Mouse (Mus musculus): ENCODE results near the gene Defb13. TPM values are rescaled to one million over a fixed set of nuclear protein-coding genes. Genes with fewer than 3 reads are reported as not detected.

Defb13 gene
- polyA plus RNA-seq, 1 experiment from 2014 or later: not detected

GRCm38 (mm10) chr8:21969475-21969874 lies 22.9 kb downstream of the Defb13 start, which contains the start of gene Ccdc70:
Ccdc70 (plus strand) TSS chr8:21969775.
- ATAC-seq (ENCODE audit: low FRiP score, low read depth): no peak
- Histone ChIP-seq H3K4me1 (no peaks in the 10 kb centered on the region), H3K27ac (no peak within 1 kb of the TSS), H3K9me3 (no peaks in the 10 kb centered on the region), H3K9ac (no peak within 1 kb of the TSS), H3K4me3 (no peak within 1 kb of the TSS), H3K4me2 (replicated peaks) (no peak within 1 kb of the TSS), H3K27me3 (no peaks in the 10 kb centered on the region), H3K36me3 (no peaks in the 10 kb centered on the region)
- WGBS: 89% methylated on average over 3 of the region's 3 CpGs

GRCm38 (mm10) chr8:21978193-21978592 lies 31.6 kb downstream of the Defb13 start:
- H3K36me3 ChIP-seq: no peaks in the 10 kb centered on the region
- H3K27ac ChIP-seq: no peak overlapping the region
- no peaks in the 10 kb centered on the region for H3K27me3 ChIP-seq
- no peak overlapping the region for H3K9ac ChIP-seq
- no peak overlapping the region for H3K4me2 ChIP-seq (replicated peaks)
- no peaks in the 10 kb centered on the region for H3K4me1 ChIP-seq
- ATAC-seq (ENCODE audit: low FRiP score, low read depth): no peak
- H3K4me3 ChIP-seq: no peak overlapping the region
- 59% methylated on average over 4 of the region's 4 CpGs for WGBS
- H3K9me3 ChIP-seq: no peaks in the 10 kb centered on the region

GRCm38 (mm10) chr8:21981664-21982337 lies 35.2 kb downstream of the Defb13 start:
- Histone ChIP-seq H3K4me1 (no peaks in the 10 kb centered on the region), H3K36me3 (no peaks in the 10 kb centered on the region), H3K9me3 (no peaks in the 10 kb centered on the region), H3K9ac (no peak overlapping the region), H3K27me3 (no peaks in the 10 kb centered on the region), H3K27ac (no peak overlapping the region), H3K4me2 (replicated peaks) (no peak overlapping the region), H3K4me3 (no peak overlapping the region)
- WGBS: 61% methylated on average over 8 of the region's 8 CpGs
- ATAC-seq (ENCODE audit: low FRiP score, low read depth): no peak

- Histone ChIP-seq H3K4me3 (no peak overlapping the region), H3K27ac (no peak overlapping the region), H3K4me2 (replicated peaks) (no peak overlapping the region), H3K4me1 (no peaks in the 10 kb centered on the region), H3K27me3 (no peaks in the 10 kb centered on the region), H3K36me3 (no peaks in the 10 kb centered on the region), H3K9me3 (no peaks in the 10 kb centered on the region), H3K9ac (no peak overlapping the region)
- no peak for ATAC-seq (ENCODE audit: low FRiP score, low read depth)
- 19% methylated on average over 6 of the region's 6 CpGs for WGBS
Observed at GRCm38 (mm10) chr8:21992184-21992583, 45.6 kb downstream of the Defb13 start.

GRCm38 (mm10) chr8:21995181-21995580 lies 48.6 kb downstream of the Defb13 start:
- Histone ChIP-seq H3K4me3 (no peak overlapping the region), H3K27me3 (no peaks in the 10 kb centered on the region), H3K36me3 (no peaks in the 10 kb centered on the region), H3K4me1 (no peaks in the 10 kb centered on the region), H3K27ac (no peak overlapping the region), H3K9ac (no peak overlapping the region), H3K4me2 (replicated peaks) (no peak overlapping the region), H3K9me3 (no peaks in the 10 kb centered on the region)
- no peak for ATAC-seq (ENCODE audit: low FRiP score, low read depth)
- 52% methylated on average over 3 of the region's 3 CpGs for WGBS

Other genes with a start within 250 kb of the Defb13 start
- gene AY761184, start 243.1 kb upstream of the Defb13 start, polyA plus RNA-seq (2015; fragmentation: Nextera tagmentation; extraction: Ambion mirVana): not detected in 2 replicates
- not detected in 2 replicates for gene Defa24, start 212.3 kb upstream of the Defb13 start, polyA plus RNA-seq (2015; fragmentation: Nextera tagmentation; extraction: Ambion mirVana)
- not detected in 2 replicates for gene Defb50, start 123.2 kb upstream of the Defb13 start, polyA plus RNA-seq (2015; fragmentation: Nextera tagmentation; extraction: Ambion mirVana)
- gene Defb2, start 106.8 kb upstream of the Defb13 start, polyA plus RNA-seq (2015; fragmentation: Nextera tagmentation; extraction: Ambion mirVana): 1.3 TPM in 1 of 2 replicates, not detected in the other
- not detected in 2 replicates for gene Defb10, start 87.9 kb upstream of the Defb13 start, polyA plus RNA-seq (2015; fragmentation: Nextera tagmentation; extraction: Ambion mirVana)
- gene Defb9, start 61.3 kb upstream of the Defb13 start, polyA plus RNA-seq (2015; fragmentation: Nextera tagmentation; extraction: Ambion mirVana): not detected in 2 replicates
- not detected in 2 replicates for gene Defb11, start 40.4 kb upstream of the Defb13 start, polyA plus RNA-seq (2015; fragmentation: Nextera tagmentation; extraction: Ambion mirVana)
- not detected in 2 replicates for gene Defb15, start 14.1 kb upstream of the Defb13 start, polyA plus RNA-seq (2015; fragmentation: Nextera tagmentation; extraction: Ambion mirVana)
- not detected in 2 replicates for gene Defb35, start 8.4 kb upstream of the Defb13 start, polyA plus RNA-seq (2015; fragmentation: Nextera tagmentation; extraction: Ambion mirVana)
- gene Fam90a1a, start 12.0 kb downstream of the Defb13 start, polyA plus RNA-seq (2015; fragmentation: Nextera tagmentation; extraction: Ambion mirVana): not detected in 2 replicates
- not detected in 2 replicates for gene Ccdc70, start 23.0 kb downstream of the Defb13 start, polyA plus RNA-seq (2015; fragmentation: Nextera tagmentation; extraction: Ambion mirVana)
- gene Atp7b, start 113.5 kb downstream of the Defb13 start, polyA plus RNA-seq (2015; fragmentation: Nextera tagmentation; extraction: Ambion mirVana): 0.65 and 0.83 TPM in 2 replicates
- gene Alg11, start 114.0 kb downstream of the Defb13 start, polyA plus RNA-seq (2015; fragmentation: Nextera tagmentation; extraction: Ambion mirVana): 47.2 and 48.7 TPM in 2 replicates
- 0.08 and 0.22 TPM in 2 replicates for gene Nek5, start 178.3 kb downstream of the Defb13 start, polyA plus RNA-seq (2015; fragmentation: Nextera tagmentation; extraction: Ambion mirVana)
- gene Nek3, start 219.7 kb downstream of the Defb13 start, polyA plus RNA-seq (2015; fragmentation: Nextera tagmentation; extraction: Ambion mirVana): 5.7 and 6.0 TPM in 2 replicates
- 44.0 and 45.1 TPM in 2 replicates for gene Ckap2, start 239.1 kb downstream of the Defb13 start, polyA plus RNA-seq (2015; fragmentation: Nextera tagmentation; extraction: Ambion mirVana)
- gene Vps36, start 246.0 kb downstream of the Defb13 start, polyA plus RNA-seq (2015; fragmentation: Nextera tagmentation; extraction: Ambion mirVana): 35.0 and 37.9 TPM in 2 replicates

Data from limb, embryonic 13.5 days (tissue).